Mouse (Mus musculus) embryo, embryonic 10.5 days (tissue): ENCODE measurements around the gene Unc5b.

ENCODE experiments used
- DNase-seq: peaks from one replicate; pipeline ENCODE4 v3.0.0-alpha.2; 2015; ENCODE audit warnings: low spot score

Gene Unc5b

GRCm38 (mm10) chr10:60797682-60798422 lies 33.5 kb downstream of the Unc5b start:
- DNase-seq: no peak

- DNase-seq: no peak
Measured at GRCm38 (mm10) chr10:60796474-60796873, 34.9 kb downstream of the Unc5b start.

GRCm38 (mm10) chr10:60796028-60796427 lies 35.4 kb downstream of the Unc5b start:
- no peak for DNase-seq

GRCm38 (mm10) chr10:60794792-60795191 lies 36.6 kb downstream of the Unc5b start:
- DNase-seq: peak; percentile 25

- DNase-seq: peak; percentile 50
Measured at GRCm38 (mm10) chr10:60794374-60794773, 37.0 kb downstream of the Unc5b start.

GRCm38 (mm10) chr10:60792841-60793240 lies 38.5 kb downstream of the Unc5b start:
- peak; percentile 55 for DNase-seq

- peak; percentile 32 for DNase-seq
Measured at GRCm38 (mm10) chr10:60792365-60792764, 39.0 kb downstream of the Unc5b start.

GRCm38 (mm10) chr10:60790912-60791311 lies 40.5 kb downstream of the Unc5b start:
- DNase-seq: no peak

GRCm38 (mm10) chr10:60787303-60788074 lies 43.9 kb downstream of the Unc5b start:
- DNase-seq: no peak

GRCm38 (mm10) chr10:60783608-60784007 lies 47.8 kb downstream of the Unc5b start:
- no peak for DNase-seq

GRCm38 (mm10) chr10:60779628-60780027 lies 51.8 kb downstream of the Unc5b start:
- DNase-seq: peak; percentile 87

- DNase-seq: peak; percentile 65
Measured at GRCm38 (mm10) chr10:60778542-60778941, 52.8 kb downstream of the Unc5b start.

- peak; percentile 45 for DNase-seq
Measured at GRCm38 (mm10) chr10:60775473-60775872, 55.9 kb downstream of the Unc5b start.

- DNase-seq: no peak
Measured at GRCm38 (mm10) chr10:60774616-60775015, 56.8 kb downstream of the Unc5b start.

- DNase-seq: no peak
Measured at GRCm38 (mm10) chr10:60770855-60771254, 60.5 kb downstream of the Unc5b start.

GRCm38 (mm10) chr10:60768614-60769013 lies 62.8 kb downstream of the Unc5b start:
- no peak for DNase-seq

GRCm38 (mm10) chr10:60767400-60767799 lies 64.0 kb downstream of the Unc5b start:
- no peak for DNase-seq

GRCm38 (mm10) chr10:60762126-60762525 lies 69.3 kb downstream of the Unc5b start:
- DNase-seq: no peak

- DNase-seq: peak; percentile 98
Measured at GRCm38 (mm10) chr10:60760377-60760776, 71.0 kb downstream of the Unc5b start.

GRCm38 (mm10) chr10:60756992-60757391 lies 74.4 kb downstream of the Unc5b start:
- peak; percentile 86 for DNase-seq

GRCm38 (mm10) chr10:60756146-60756545 lies 75.2 kb downstream of the Unc5b start:
- no peak for DNase-seq

GRCm38 (mm10) chr10:60753941-60754340 lies 77.4 kb downstream of the Unc5b start:
- DNase-seq: no peak

- no peak for DNase-seq
Measured at GRCm38 (mm10) chr10:60753261-60753660, 78.1 kb downstream of the Unc5b start.
